Mouse (Mus musculus): Measurements from ENCODE around the gene Tgfbr3l. TPM values are rescaled to one million over a fixed set of nuclear protein-coding genes. Genes with fewer than 3 reads are reported as not detected.

Gene Tgfbr3l
- total and polyA plus RNA-seq, 2 experiments from 2014 or later: 3.5 to 8.2 TPM

- peak; percentile 91 for ATAC-seq (ENCODE audit: low FRiP score)
- 1% methylated on average over 44 of the region's 44 CpGs for WGBS
- Histone ChIP-seq H3K27me3 (ENCODE audit: insufficient read depth, low read length) (no peaks in the 10 kb centered on the region), H3K9ac (replicated peaks; ENCODE audit: low read length, poor library complexity, severe bottlenecking) (peak within 1 kb of the TSS; percentile 91), H3K27ac (ENCODE audit: low read depth, low read length) (peak within 1 kb of the TSS; percentile 98), H3K36me3 (ENCODE audit: insufficient read depth, low read length) (no peaks in the 10 kb centered on the region), H3K4me2 (ENCODE audit: low read depth, low read length, poor library complexity, severe bottlenecking) (peak within 1 kb of the TSS; percentile 97), H3K9me3 (ENCODE audit: low read length) (no peaks in the 10 kb centered on the region), H3K4me1 (ENCODE audit: insufficient read depth, low read length) (peaks cover 16% of the 10 kb centered on the region; the same call in 1 of the 2 replicates), H3K4me3 (ENCODE audit: low read depth, low read length) (peak within 1 kb of the TSS; percentile 70)
- peak; percentile 94 for DNase-seq (ENCODE audit: low spot score)
- no peak; the same call in 1 of the 2 replicates for TF ChIP-seq CTCF (IDR thresholded peaks at IDR 0.05)
These were observed 31.0 kb upstream of the Tgfbr3l start, which contains the start of gene Prr36 for GRCm38 (mm10) chr8:4216791-4217621. Prr36 (minus strand) TSS chr8:4217459.

- no peak overlapping the region for H3K27ac ChIP-seq (ENCODE audit: low read depth, low read length)
- H3K4me1 ChIP-seq (ENCODE audit: insufficient read depth, low read length): peaks cover 10% of the 10 kb centered on the region; the same call in 1 of the 2 replicates
- H3K27me3 ChIP-seq (ENCODE audit: insufficient read depth, low read length): no peaks in the 10 kb centered on the region
- ATAC-seq (ENCODE audit: low FRiP score) (no peak), DNase-seq (ENCODE audit: low spot score) (no peak)
- no peak overlapping the region for H3K4me2 ChIP-seq (ENCODE audit: low read depth, low read length, poor library complexity, severe bottlenecking)
- TF ChIP-seq CTCF (IDR thresholded peaks at IDR 0.05): no peak
- WGBS: 99% methylated on average over 3 of the region's 3 CpGs
- H3K9me3 ChIP-seq (ENCODE audit: low read length): no peaks in the 10 kb centered on the region
- no peak overlapping the region for H3K9ac ChIP-seq (replicated peaks; ENCODE audit: low read length, poor library complexity, severe bottlenecking)
- no peak overlapping the region for H3K4me3 ChIP-seq (ENCODE audit: low read depth, low read length)
- no peaks in the 10 kb centered on the region for H3K36me3 ChIP-seq (ENCODE audit: insufficient read depth, low read length)
These were observed 28.4 kb upstream of the Tgfbr3l start for GRCm38 (mm10) chr8:4219617-4220016.

GRCm38 (mm10) chr8:4222059-4222458 lies 26.0 kb upstream of the Tgfbr3l start:
- Histone ChIP-seq H3K9me3 (ENCODE audit: low read length) (no peaks in the 10 kb centered on the region), H3K4me1 (ENCODE audit: insufficient read depth, low read length) (no peaks in the 10 kb centered on the region), H3K27ac (ENCODE audit: low read depth, low read length) (no peak overlapping the region), H3K9ac (replicated peaks; ENCODE audit: low read length, poor library complexity, severe bottlenecking) (no peak overlapping the region), H3K27me3 (ENCODE audit: insufficient read depth, low read length) (peaks cover 7% of the 10 kb centered on the region), H3K36me3 (ENCODE audit: insufficient read depth, low read length) (no peaks in the 10 kb centered on the region), H3K4me2 (ENCODE audit: low read depth, low read length, poor library complexity, severe bottlenecking) (no peak overlapping the region), H3K4me3 (ENCODE audit: low read depth, low read length) (no peak overlapping the region)
- ATAC-seq (ENCODE audit: low FRiP score) (no peak), DNase-seq (ENCODE audit: low spot score) (no peak)
- TF ChIP-seq CTCF (IDR thresholded peaks at IDR 0.05): no peak

- Histone ChIP-seq H3K4me3 (ENCODE audit: low read depth, low read length) (no peak overlapping the region), H3K9me3 (ENCODE audit: low read length) (no peaks in the 10 kb centered on the region), H3K9ac (replicated peaks; ENCODE audit: low read length, poor library complexity, severe bottlenecking) (no peak overlapping the region), H3K27me3 (ENCODE audit: insufficient read depth, low read length) (peaks cover 7% of the 10 kb centered on the region), H3K27ac (ENCODE audit: low read depth, low read length) (no peak overlapping the region), H3K4me2 (ENCODE audit: low read depth, low read length, poor library complexity, severe bottlenecking) (peak overlapping the region; percentile 9; the same call in 1 of the 2 replicates), H3K4me1 (ENCODE audit: insufficient read depth, low read length) (no peaks in the 10 kb centered on the region), H3K36me3 (ENCODE audit: insufficient read depth, low read length) (no peaks in the 10 kb centered on the region)
- 23% methylated on average over 4 of the region's 4 CpGs for WGBS
- TF ChIP-seq CTCF (IDR thresholded peaks at IDR 0.05): no peak
- DNase-seq (ENCODE audit: low spot score): no peak
- no peak for ATAC-seq (ENCODE audit: low FRiP score)
These were observed 21.7 kb upstream of the Tgfbr3l start for GRCm38 (mm10) chr8:4226323-4226722.

GRCm38 (mm10) chr8:4226739-4227347 lies 21.2 kb upstream of the Tgfbr3l start, which contains the start of gene Lrrc8e:
Lrrc8e (plus strand) TSS chr8:4226827.
- no peak within 1 kb of the TSS for H3K4me3 ChIP-seq (ENCODE audit: low read depth, low read length)
- H3K4me1 ChIP-seq (ENCODE audit: insufficient read depth, low read length): no peaks in the 10 kb centered on the region
- H3K4me2 ChIP-seq (ENCODE audit: low read depth, low read length, poor library complexity, severe bottlenecking): peak within 1 kb of the TSS; percentile 9
- DNase-seq (ENCODE audit: low spot score) (no peak), ATAC-seq (ENCODE audit: low FRiP score) (peak; percentile 38; the same call in 1 of the 2 replicates)
- 5% methylated on average over 30 of the region's 33 CpGs for WGBS
- TF ChIP-seq CTCF (IDR thresholded peaks at IDR 0.05): no peak
- H3K36me3 ChIP-seq (ENCODE audit: insufficient read depth, low read length): no peaks in the 10 kb centered on the region
- peaks cover 7% of the 10 kb centered on the region for H3K27me3 ChIP-seq (ENCODE audit: insufficient read depth, low read length)
- no peaks in the 10 kb centered on the region for H3K9me3 ChIP-seq (ENCODE audit: low read length)
- no peak within 1 kb of the TSS for H3K9ac ChIP-seq (replicated peaks; ENCODE audit: low read length, poor library complexity, severe bottlenecking)
- H3K27ac ChIP-seq (ENCODE audit: low read depth, low read length): no peak within 1 kb of the TSS

- TF ChIP-seq CTCF (IDR thresholded peaks at IDR 0.05): no peak
- Histone ChIP-seq H3K36me3 (ENCODE audit: insufficient read depth, low read length) (no peaks in the 10 kb centered on the region), H3K4me1 (ENCODE audit: insufficient read depth, low read length) (no peaks in the 10 kb centered on the region), H3K9ac (replicated peaks; ENCODE audit: low read length, poor library complexity, severe bottlenecking) (no peak overlapping the region), H3K4me3 (ENCODE audit: low read depth, low read length) (no peak overlapping the region), H3K4me2 (ENCODE audit: low read depth, low read length, poor library complexity, severe bottlenecking) (no peak overlapping the region), H3K27ac (ENCODE audit: low read depth, low read length) (no peak overlapping the region), H3K27me3 (ENCODE audit: insufficient read depth, low read length) (peaks cover 7% of the 10 kb centered on the region), H3K9me3 (ENCODE audit: low read length) (no peaks in the 10 kb centered on the region)
- ATAC-seq (ENCODE audit: low FRiP score): no peak
- no peak for DNase-seq (ENCODE audit: low spot score)
- 94% methylated on average over 4 of the region's 4 CpGs for WGBS
These were observed 20.1 kb upstream of the Tgfbr3l start for GRCm38 (mm10) chr8:4227919-4228318.

All from midbrain, postnatal 0 days (tissue).